Mouse (Mus musculus) adrenal gland, postnatal 4 days (tissue): ENCODE data around the gene Cox7a2. TPM values are rescaled to one million over a fixed set of nuclear protein-coding genes. Genes with fewer than 3 reads are reported as not detected.

Experiments used
- DNase-seq, 2 experiments: peaks; one replicate each; pipeline ENCODE4 v3.0.0; 2021 to 2022; ENCODE audit warnings: low spot score in 2 of 2, mixed read lengths in 2 of 2
- long read RNA-seq, 2 experiments: library from polyadenylated mRNA; stranded (forward); transcript quantifications; one replicate each; pipeline ENCODE4 v2.0.0; 2021
- total RNA-seq, 2 experiments: library from RNA; stranded (reverse); gene quantifications; 2 replicates each; pipeline ENCODE4 v1.2.3; 2021

Cox7a2 gene
- total RNA-seq: 100 to 1,000 TPM; 297 to 335 TPM
- long read RNA-seq, experiment 1, transcript Cox7a2-201 (4 exons, 659 nt): major isoform, 647 of 704 reads
- long read RNA-seq, experiment 1, partial matches to known transcripts: 5 of 704 reads
- long read RNA-seq, experiment 1, other reads (novel, unspliced or antisense): 47 of 704 reads
- long read RNA-seq, experiment 2, transcript Cox7a2-201 (4 exons, 659 nt): major isoform, 347 of 448 reads
- long read RNA-seq, experiment 2, partial matches to known transcripts: 3 of 448 reads
- long read RNA-seq, experiment 2, other reads (novel, unspliced or antisense): 92 of 448 reads

DNA sequence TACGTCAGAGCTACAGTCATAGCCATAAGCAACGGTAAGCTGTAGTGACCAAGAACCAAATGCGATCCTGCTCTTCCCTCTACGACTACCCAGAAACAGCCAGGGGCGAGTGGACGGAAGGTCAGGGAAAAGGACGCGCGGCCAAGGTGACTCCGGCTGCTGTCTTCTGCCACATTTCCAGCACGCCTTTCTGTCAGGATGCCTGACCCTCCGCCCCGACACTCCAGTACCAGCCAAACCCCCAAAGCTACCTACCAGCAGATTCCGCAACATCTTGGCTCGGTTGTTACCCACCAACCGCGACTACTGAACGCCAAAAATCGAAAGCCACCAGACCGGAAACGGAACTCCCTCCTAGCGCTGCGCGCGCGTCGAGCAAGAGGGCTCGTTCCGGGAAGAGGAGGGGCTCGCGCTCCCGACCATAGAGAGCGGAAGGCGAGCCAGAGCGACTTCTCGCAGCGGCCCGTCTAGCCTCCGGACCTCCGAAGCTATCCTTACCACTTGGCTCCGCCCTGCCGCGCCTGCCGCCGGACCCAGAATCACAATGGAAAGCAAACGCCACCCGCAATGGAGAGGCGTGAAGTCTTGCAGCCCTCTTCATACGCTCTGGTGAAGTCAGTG lies at the start of gene Cox7a2:
Cox7a2 (minus strand) TSS at position 494 of the 621 bp plus-strand sequence.
- peak; percentile 81 to 95 for DNase-seq

DNA sequence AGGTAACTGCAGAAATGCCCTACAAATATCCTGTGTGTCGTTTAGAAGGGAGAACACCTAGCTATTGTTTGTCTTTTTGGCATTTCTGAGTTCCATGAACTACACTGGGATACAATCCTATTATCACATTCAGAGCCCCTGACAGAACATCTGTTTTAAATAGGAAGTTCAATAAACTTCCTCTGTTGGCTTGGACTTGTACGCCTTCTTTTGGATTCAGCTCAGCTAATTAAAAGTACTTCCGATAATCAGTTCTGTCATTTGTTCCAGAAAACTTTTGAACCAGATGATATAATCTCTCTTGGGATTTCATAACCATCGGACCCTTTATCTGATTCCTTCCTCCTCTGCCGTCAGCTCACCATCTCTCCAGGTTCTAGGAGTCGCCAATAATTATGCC lies 49.7 kb upstream of the Cox7a2 start:
- DNase-seq: no peak

GRCm38 (mm10) chr9:79807178-79807577 lies 47.5 kb upstream of the Cox7a2 start:
- DNase-seq: no peak

DNA sequence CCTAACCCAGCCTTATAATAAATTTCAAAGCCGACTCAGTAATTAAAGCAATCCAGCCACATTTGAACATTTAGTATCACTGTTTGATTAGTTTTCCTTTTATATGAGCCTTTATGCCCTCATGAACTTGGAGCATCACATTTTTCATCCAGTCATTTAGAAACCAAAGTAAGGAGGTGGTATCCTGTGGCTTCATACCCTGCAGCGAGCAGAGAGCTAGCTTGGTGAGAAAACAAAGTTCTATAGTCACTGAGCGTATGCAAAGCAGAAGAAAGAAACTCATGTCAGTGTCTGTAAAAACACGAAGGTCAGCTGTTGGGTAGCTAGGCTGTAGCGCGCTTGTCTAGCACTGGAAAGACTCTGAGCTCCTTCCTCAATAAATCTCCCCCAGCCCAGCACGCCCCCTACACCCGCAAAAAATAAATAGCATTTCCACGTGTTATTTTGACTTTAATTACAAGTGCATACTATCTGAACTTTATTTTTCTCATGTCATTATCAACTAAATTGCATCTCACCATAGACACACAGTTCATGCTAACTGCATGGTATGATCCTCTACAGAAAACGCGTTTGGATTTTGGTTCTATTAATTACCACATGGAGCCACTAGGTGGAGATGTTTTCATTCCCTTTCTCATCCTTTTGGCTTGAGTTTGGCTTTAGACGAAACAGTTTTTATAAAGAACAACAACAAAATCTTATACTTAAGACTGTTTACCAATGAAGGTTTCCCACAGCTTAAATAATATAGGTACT lies 46.8 kb upstream of the Cox7a2 start:
- DNase-seq: no peak

GRCm38 (mm10) chr9:79805426-79805825 lies 45.7 kb upstream of the Cox7a2 start:
- no peak for DNase-seq

DNA sequence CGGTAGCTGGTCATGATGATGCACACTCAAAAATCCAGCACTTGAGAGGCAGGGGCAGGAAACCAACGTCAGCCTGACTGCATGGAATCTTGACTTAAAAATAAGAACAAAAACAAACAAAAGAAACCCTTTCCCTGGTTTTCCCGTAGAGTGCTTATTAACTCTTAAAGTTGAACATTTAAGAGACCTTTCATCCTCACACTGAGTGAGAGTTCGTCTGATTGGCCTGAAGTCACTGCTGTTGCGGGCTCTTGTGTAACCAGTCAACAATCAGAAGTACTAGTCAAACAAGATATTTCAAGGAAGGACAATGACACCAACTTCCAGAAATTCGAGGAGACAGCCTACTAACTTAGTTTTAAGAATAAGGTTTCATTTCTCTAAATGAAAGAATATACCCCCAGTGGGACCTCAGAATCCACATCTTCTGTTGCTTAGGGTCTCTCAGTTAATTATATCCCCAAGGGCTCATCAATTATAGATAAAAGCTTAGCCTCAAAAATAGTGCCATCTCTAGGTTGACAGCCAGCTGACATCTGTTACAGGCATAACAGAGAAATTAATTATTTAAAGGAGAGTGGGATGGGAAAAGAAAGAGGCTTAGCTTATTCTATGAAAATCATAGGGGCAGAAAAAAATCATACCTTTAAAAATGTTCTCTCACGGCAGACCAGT lies 36.9 kb upstream of the Cox7a2 start:
- no peak for DNase-seq

DNA sequence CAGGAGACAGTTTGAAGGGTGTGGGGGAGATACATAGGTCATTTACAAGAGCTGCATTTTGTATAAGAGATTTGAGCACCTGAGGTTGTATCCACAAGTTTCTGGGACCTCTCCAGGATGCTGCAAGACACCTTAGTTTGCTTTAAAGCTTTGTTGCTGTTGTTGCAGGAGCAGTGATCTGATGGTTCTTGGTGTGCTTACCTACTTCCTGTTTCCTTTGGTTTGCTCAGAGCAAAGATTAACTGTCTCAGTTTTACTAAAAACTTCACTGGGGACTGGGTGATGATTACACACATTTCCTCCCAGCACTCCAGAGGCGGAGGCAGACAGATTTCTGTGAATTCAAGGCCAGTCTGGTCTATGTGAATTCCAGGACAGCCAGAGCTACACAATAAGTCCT lies 35.4 kb upstream of the Cox7a2 start:
- no peak for DNase-seq

GRCm38 (mm10) chr9:79792841-79793835 lies 33.5 kb upstream of the Cox7a2 start, which contains the start of gene Tmem30a:
TSS of gene Tmem30a (minus strand) at chr9:79793507.
- DNase-seq: peak; percentile 83 to 86

- DNase-seq: no peak
These were observed 26.1 kb upstream of the Cox7a2 start for GRCm38 (mm10) chr9:79785794-79786085.

DNA sequence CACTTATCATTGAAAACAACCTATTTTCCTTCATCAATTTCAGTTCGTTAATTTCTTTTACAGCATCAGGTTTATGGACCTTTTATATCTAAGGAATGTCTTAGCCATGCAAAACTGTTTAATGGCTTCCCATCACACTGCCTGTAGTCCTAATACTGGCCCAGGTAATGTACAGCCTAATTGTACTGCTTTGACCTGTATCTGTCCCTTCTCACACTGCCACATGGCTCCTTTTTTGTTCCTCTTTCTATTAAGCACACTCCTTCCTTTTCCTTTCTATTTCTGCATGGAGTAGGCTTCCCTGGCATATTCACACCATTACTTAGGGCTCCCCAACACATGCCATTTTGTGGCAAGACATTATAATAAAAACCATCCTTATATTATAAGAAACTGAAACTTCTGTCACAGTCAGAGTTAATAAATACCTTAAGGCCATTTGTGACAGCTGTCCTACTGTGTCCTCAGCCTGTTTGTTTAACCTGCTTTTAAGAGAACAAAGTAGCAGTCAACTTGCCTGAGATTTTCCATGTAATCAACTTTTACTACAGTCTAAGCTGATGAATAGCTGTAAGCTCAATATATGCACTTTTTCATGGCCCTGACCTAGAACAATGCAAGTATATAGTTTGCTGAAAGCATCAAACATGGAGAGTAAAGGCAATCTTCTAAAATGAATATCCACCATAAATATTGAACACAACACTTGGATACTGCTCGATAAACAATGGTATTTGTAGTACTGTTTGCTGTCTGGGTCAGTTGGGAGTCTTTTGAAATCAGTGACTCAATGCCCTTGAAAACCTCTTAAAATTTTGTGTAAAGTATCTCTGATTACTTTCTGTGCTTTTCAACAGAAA lies 25.5 kb upstream of the Cox7a2 start:
- no peak for DNase-seq

DNA sequence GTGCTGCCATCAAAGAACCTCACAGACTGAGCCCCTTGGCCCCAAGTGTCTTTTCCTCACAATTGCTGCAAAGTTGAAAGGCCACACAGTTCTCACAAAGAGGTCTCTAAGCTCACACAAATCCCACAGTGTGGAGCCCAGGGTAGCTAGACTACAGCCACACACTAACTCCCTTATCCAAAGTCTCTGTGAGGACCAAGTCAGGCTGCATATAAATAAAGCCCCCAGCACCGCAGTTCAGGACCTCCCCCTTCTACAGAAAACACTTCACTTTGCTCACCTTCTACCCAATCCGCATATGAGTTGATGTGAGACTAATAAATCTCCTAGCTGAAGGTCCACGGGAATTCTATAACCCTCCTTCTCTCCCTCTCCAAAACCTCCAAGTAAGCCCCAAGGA lies 24.8 kb upstream of the Cox7a2 start:
- DNase-seq: no peak

DNA sequence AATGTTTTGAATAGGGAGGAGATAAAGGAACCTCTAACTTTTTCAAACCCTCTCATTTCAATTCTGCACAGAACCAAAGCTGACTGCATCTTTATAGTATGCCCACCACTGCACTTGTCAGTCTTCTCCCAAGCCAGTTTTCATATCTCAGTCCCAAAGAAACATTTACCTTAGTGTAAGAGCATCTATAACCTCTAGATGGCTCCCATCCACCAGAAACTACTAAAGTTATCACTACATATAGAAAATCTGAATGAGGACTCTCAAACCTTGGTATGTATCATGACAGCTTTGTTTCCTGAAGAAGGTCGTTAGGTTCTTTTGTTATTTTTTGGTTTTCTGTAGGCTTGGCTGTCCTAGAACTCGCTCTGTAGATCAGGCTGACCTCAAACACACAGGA lies 19.7 kb upstream of the Cox7a2 start:
- DNase-seq: no peak

DNA sequence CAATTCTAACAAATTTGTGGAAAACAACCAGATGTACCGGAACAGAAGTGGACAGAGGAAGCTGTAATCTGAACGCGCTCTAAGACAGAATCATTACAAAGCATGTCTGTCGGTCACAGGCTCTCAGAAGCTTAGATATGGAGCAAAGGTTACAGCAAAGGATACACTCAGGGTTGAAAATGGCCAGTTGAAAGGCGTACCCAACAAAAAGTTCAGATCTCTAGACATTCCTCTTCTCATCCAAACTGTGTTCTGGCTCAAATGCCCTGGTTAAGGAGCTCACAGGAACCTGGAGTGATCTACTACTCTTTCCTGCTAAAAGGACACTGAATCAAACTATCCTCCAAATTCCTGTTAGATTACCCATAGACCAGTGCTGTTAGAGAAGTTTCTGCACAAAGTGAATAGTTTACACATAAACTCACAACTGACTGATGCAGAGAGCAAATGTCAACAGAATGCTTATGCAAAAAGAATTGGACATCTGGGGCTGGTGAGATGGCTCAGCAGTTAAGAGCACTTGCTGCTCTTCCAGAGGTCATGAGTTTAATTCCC lies 7.4 kb upstream of the Cox7a2 start:
- DNase-seq: no peak

GRCm38 (mm10) chr9:79765329-79765728 lies 5.7 kb upstream of the Cox7a2 start:
- no peak for DNase-seq

DNA sequence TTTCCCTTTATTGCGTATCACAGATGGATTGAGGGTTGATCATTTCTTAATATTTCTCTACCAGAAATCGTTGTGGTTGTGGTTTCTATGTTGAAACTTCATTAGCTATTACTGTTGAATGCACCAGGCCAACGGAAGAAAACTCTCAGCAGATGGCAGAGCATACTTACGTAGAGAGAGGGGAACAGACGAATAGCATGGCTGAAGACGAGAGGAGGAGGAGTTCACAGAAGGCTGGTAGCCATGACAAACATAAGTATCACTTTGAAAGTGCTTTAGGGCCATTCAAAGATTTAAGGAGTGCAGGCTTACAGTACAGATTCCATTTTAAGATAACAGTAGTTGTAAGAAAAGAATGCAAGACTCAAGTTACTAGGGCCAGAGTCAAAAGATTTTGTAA lies 2.8 kb upstream of the Cox7a2 start:
- DNase-seq: no peak

- no peak for DNase-seq
These were observed 398 bp upstream of the Cox7a2 start for GRCm38 (mm10) chr9:79760076-79760475.

- DNase-seq: no peak
These were observed 4.4 kb downstream of the Cox7a2 start for GRCm38 (mm10) chr9:79755311-79755710.

DNA sequence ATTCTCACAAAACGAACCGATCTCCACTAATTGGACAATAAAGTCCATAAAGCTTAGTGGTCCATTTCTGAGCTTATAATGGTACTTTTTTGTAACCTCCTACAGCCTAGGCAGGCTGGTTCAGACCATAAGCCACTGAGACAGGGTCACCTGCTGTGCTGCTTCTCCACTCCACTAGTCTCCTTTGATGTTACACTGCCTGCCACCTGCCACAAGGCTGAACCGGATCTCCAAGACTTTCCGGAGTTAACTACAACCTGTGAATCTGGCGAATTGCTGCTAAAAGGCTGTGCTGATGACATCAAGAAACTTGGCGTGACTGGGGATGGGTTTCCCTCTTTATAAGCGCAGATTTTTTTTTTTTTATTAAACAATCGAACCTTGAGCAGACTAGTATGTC lies 7.8 kb downstream of the Cox7a2 start:
- no peak for DNase-seq

DNA sequence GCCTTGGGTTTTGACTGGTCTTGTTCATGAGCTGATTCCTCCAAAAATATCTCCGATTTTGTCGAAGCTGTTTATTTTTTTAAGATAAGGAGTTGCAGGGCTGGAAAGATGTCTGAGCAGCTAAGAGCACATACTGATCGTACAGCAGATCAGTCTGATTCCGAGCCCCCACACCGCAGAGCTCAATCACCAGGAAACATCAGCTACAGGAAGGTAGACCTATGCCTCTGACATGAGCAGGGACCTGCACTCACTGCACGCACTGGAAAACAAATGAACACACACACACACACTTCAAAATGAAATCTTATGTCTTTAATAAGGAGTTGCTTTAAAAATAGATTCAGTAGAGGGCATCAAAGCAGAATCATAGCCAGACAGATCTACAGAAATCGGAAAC lies 9.0 kb downstream of the Cox7a2 start:
- DNase-seq: no peak
